ENCODE assay signal across 10 mouse cellular contexts in genomic region chr13:25018316-25018715, GRCm38 (mm10). TPM values are rescaled to one million over a fixed set of nuclear protein-coding genes. Genes with fewer than 3 reads are reported as not detected.
A peak's percentile ranks its signal among the peaks of the same experiment; 100 is the strongest.
DNase-seq lines count a peak whose midpoint lies in the region; ATAC-seq and TF ChIP-seq lines count a peak whose summit lies in the region.
"Had no signal": no experiment of that assay in that cellular context is flagged by ENCODE, and none has a peak within 500 bp of the region (broad histone marks: within the 10 kb centered on the region; RNA-seq: fewer than 3 reads in every experiment).

No protein-coding gene starts in this region.

- TF ChIP-seq CTCF in testis, adult 2 months (IDR thresholded peaks at IDR 0.05; ENCODE audit: control insufficient read depth, insufficient read depth, insufficient replicate concordance, low read depth, low read length): no peak

- no peak for ATAC-seq in heart, embryonic 16.5 days (replicated peaks; ENCODE audit: extremely low read depth, insufficient read depth, low FRiP score)
- ATAC-seq in limb, embryonic 13.5 days (ENCODE audit: low FRiP score, low read depth): no peak

- TF ChIP-seq POLR2A in testis, adult 2 months (IDR thresholded peaks at IDR 0.05; ENCODE audit: control insufficient read depth, low read depth, low read length): no peak

- H3K9me3 ChIP-seq in heart, embryonic 16.5 days (replicated peaks; ENCODE audit: control insufficient read depth, low read length): no peaks in the 10 kb centered on the region
- H3K9me3 ChIP-seq in limb, embryonic 13.5 days: no peaks in the 10 kb centered on the region

- no peaks in the 10 kb centered on the region for H3K27me3 ChIP-seq in heart, embryonic 16.5 days (ENCODE audit: control insufficient read depth, insufficient read depth, low read length)
- H3K27me3 ChIP-seq in testis, adult 2 months (ENCODE audit: control insufficient read depth, insufficient read depth, low read length): no peaks in the 10 kb centered on the region
- 0 out of 2 replicates have a peak, but pooled peaks cover 2% of the 10 kb centered on the region for H3K27me3 ChIP-seq in limb, embryonic 13.5 days

- 87% methylated on average over 9 of the region's 9 CpGs for WGBS in heart, embryonic 16.5 days
- 93% methylated on average over 9 of the region's 9 CpGs for WGBS in limb, embryonic 13.5 days

- H3K4me1 ChIP-seq in heart, embryonic 16.5 days (ENCODE audit: control insufficient read depth, insufficient read depth, low read length): peaks cover 12% of the 10 kb centered on the region
- H3K4me1 ChIP-seq in testis, adult 2 months (ENCODE audit: control insufficient read depth, insufficient read depth, low read length): peaks cover 10% of the 10 kb centered on the region
- peaks cover 18% of the 10 kb centered on the region for H3K4me1 ChIP-seq in limb, embryonic 13.5 days

- intact Hi-C loops in heart, postnatal 14 days (cut with DNase I): no loop called here

- no peak for DNase-seq in heart, postnatal 14 days
- DNase-seq in testis, postnatal 10 days (ENCODE audit: low spot score): no peak
- DNase-seq in right cerebral cortex, postnatal 14 days: no peak
- DNase-seq in adipocyte (ENCODE audit: low spot score): no peak
- DNase-seq in kidney, adult 9 months: no peak
- DNase-seq: cerebellum, adult 9-11 months; kidney, postnatal 14 days had no signal

- H3K9ac ChIP-seq in heart, embryonic 16.5 days (ENCODE audit: low read length): no peak overlapping the region
- H3K9ac ChIP-seq in limb, embryonic 13.5 days: peak overlapping the region; percentile 25; the same call in 1 of the 2 replicates

- no peak overlapping the region for H3K4me3 ChIP-seq in heart, embryonic 16.5 days (ENCODE audit: low read length)
- peak overlapping the region; percentile 98 for H3K4me3 ChIP-seq in testis, adult 2 months (ENCODE audit: control insufficient read depth, low read depth, low read length)
- H3K4me3 ChIP-seq in limb, embryonic 13.5 days: peak overlapping the region; percentile 75

- peak overlapping the region; percentile 73; the same call in 1 of the 2 replicates for H3K4me2 ChIP-seq in heart, embryonic 16.5 days (ENCODE audit: low read depth, low read length)
- H3K4me2 ChIP-seq in limb, embryonic 13.5 days (replicated peaks): peak overlapping the region; percentile 74

- H3K27ac ChIP-seq in heart, embryonic 16.5 days (ENCODE audit: low read length): no peak overlapping the region
- peak overlapping the region; percentile 95; the same call in 1 of the 2 replicates for H3K27ac ChIP-seq in testis, adult 2 months (ENCODE audit: control insufficient read depth, insufficient read depth, low read depth, low read length)
- no peak overlapping the region for H3K27ac ChIP-seq in limb, embryonic 13.5 days

- peaks cover 6% of the 10 kb centered on the region for H3K36me3 ChIP-seq in heart, embryonic 16.5 days (ENCODE audit: control insufficient read depth, insufficient read depth)
- H3K36me3 ChIP-seq in testis, adult 2 months (ENCODE audit: control insufficient read depth, insufficient read depth, low read length): peaks cover 2% of the 10 kb centered on the region
- 0 out of 2 replicates have a peak, but pooled peaks cover 7% of the 10 kb centered on the region for H3K36me3 ChIP-seq in limb, embryonic 13.5 days

RNA-seq across cellular contexts. Expression of gene Mrs2, which starts 1.9 kb away (rescaled TPM):
- polyA plus RNA-seq in heart, embryonic 16.5 days (2015; fragmentation: Nextera tagmentation; extraction: Ambion mirVana): 15.8 and 18.6 TPM in 2 replicates
- 10 to 100 TPM; 42.3 to 51.0 TPM for total RNA-seq in heart, postnatal 14 days (2021)
- 48.3 and 55.9 TPM in 2 replicates for polyA plus RNA-seq in testis, adult 2 months (2012; rRNA removed)
- 13.6 and 14.6 TPM in 2 replicates for polyA plus RNA-seq in limb, embryonic 13.5 days (2015; fragmentation: Nextera tagmentation; extraction: Ambion mirVana)

RNA-seq across cellular contexts. Expression of gene Dcdc2a, which starts 37.5 kb away (rescaled TPM):
- polyA plus RNA-seq in heart, embryonic 16.5 days (2015; fragmentation: Nextera tagmentation; extraction: Ambion mirVana): 1.0 TPM in 2 replicates
- total RNA-seq in heart, postnatal 14 days (2021): under 1 TPM in 1 of 2 experiments, not detected in 1; 0.26 TPM
- 3.2 TPM in 2 replicates for polyA plus RNA-seq in testis, adult 2 months (2012; rRNA removed)
- polyA plus RNA-seq in limb, embryonic 13.5 days (2015; fragmentation: Nextera tagmentation; extraction: Ambion mirVana): 2.0 and 2.2 TPM in 2 replicates
